Mouse (Mus musculus) limb, embryonic 14.5 days (tissue): ENCODE measurements around the gene Edn3. TPM values are rescaled to one million over a fixed set of nuclear protein-coding genes. Genes with fewer than 3 reads are reported as not detected.

Source experiments
- ATAC-seq: fragments of 200-750 bp; cut with Nextera tagmentation; 2 replicates; pipeline ENCODE4 v1.8.0; 2017; ENCODE audit warnings: low read depth, moderate number of reproducible peaks, moderate TSS enrichment; ENCODE audit not compliant: low FRiP score
- DNase-seq: peaks from one replicate; pipeline ENCODE4 v3.0.0-alpha.2; 2015; ENCODE audit warnings: low spot score
- H3K27ac ChIP-seq: fragments of 300-500 bp; sonication (generic); replicated peaks from 2 replicates; pipeline ENCODE4 v1.5.1; 2014; ENCODE audit warnings: low read depth, mild to moderate bottlenecking, low read length, moderate library complexity, mixed read lengths
- H3K27me3 ChIP-seq: fragments of 300-500 bp; sonication (generic); 2 replicates; pipeline ENCODE4 v1.6.1; 2014; ENCODE audit warnings: low read length, mixed read lengths; ENCODE audit not compliant: control insufficient read depth, insufficient read depth
- H3K36me3 ChIP-seq: fragments of 300-500 bp; sonication (generic); 2 replicates; pipeline ENCODE4 v1.6.1; 2014; ENCODE audit warnings: mild to moderate bottlenecking, low read length, moderate library complexity, mixed read lengths; ENCODE audit not compliant: control insufficient read depth, insufficient read depth
- H3K4me1 ChIP-seq: fragments of 300-500 bp; sonication (generic); 2 replicates; pipeline ENCODE4 v1.6.1; 2014; ENCODE audit warnings: antibody characterized with exemption, low read length, mixed read lengths; ENCODE audit not compliant: control insufficient read depth, insufficient read depth
- H3K4me2 ChIP-seq: fragments of 300-500 bp; sonication (generic); replicated peaks from 2 replicates; pipeline ENCODE4 v1.6.1; 2014; ENCODE audit warnings: low read depth, mild to moderate bottlenecking, low read length, moderate library complexity; ENCODE audit not compliant: severe bottlenecking
- H3K4me3 ChIP-seq: fragments of 300-500 bp; sonication (generic); replicated peaks from 2 replicates; pipeline ENCODE4 v1.5.1; 2014; ENCODE audit warnings: low read length
- H3K9ac ChIP-seq: fragments of 300-500 bp; sonication (generic); 2 replicates; pipeline ENCODE4 v1.6.1; 2014; ENCODE audit warnings: mild to moderate bottlenecking, low read depth, low read length, moderate library complexity; ENCODE audit not compliant: severe bottlenecking
- H3K9me3 ChIP-seq: fragments of 300-500 bp; sonication (generic); 2 replicates; pipeline ENCODE4 v1.6.1; 2016; ENCODE audit warnings: low read length; ENCODE audit not compliant: control insufficient read depth
- POLR2A ChIP-seq: fragments of 200-500 bp; IDR thresholded peaks from 2 replicates; pipeline ENCODE4 v1.8.0; 2012; ENCODE audit warnings: inconsistent platforms, mild to moderate bottlenecking, moderate library complexity, borderline replicate concordance; ENCODE audit not compliant: insufficient read depth, insufficient read length; ENCODE audit errors: extremely low read depth
- WGBS: fragments of 180-500 bp; shearing (Covaris S2); extraction: QIAGEN DNeasy Blood & Tissue Kit; methylation state at CpG from one replicate; pipeline ENCODE4 v1.1.7; 2014; 5-methylcytosine and 5-hydroxymethylcytosine counted together
- polyA plus RNA-seq, 2 experiments: library from polyadenylated mRNA; depleted of rRNA in 1 of 2; stranded (reverse) in 1 of 2; unstranded in 1 of 2; fragments of >200 nt; fragmentation: Nextera tagmentation in 1 of 2; extraction: Ambion mirVana in 1 of 2; gene quantifications; 2 replicates each; pipeline versions ENCODE4 v1.2.1 to v1.2.3; 2012 to 2014

Gene Edn3
- polyA plus RNA-seq, 2 experiments = 13.6 to 22.9 TPM

- Histone ChIP-seq H3K9ac (no peak overlapping the region), H3K27me3 (no peaks in the 10 kb centered on the region), H3K4me3 (no peak overlapping the region), H3K9me3 (no peaks in the 10 kb centered on the region), H3K4me1 (peaks cover 25% of the 10 kb centered on the region), H3K4me2 (no peak overlapping the region), H3K36me3 (peaks cover 9% of the 10 kb centered on the region; the same call in 1 of the 2 replicates), H3K27ac (no peak overlapping the region; the same call in 1 of the 2 replicates)
- ATAC-seq = no peak
- TF ChIP-seq POLR2A = no peak
- DNase-seq = no peak
- whole genome bisulfite sequencing = 52% methylated on average over 4 of the region's 4 CpGs
These were observed 21.6 kb downstream of the Edn3 start for GRCm38 (mm10) chr2:174782016-174782415.

- ATAC-seq (peak; percentile 65; the same call in 1 of the 2 replicates), DNase-seq (peak; percentile 32)
- Histone ChIP-seq H3K36me3 (peaks cover 9% of the 10 kb centered on the region; the same call in 1 of the 2 replicates), H3K9me3 (no peaks in the 10 kb centered on the region), H3K9ac (no peak overlapping the region), H3K27ac (0 out of 2 replicates have a peak overlapping the region, but pooled peaks have one; percentile 63), H3K4me2 (no peak overlapping the region), H3K4me1 (peaks cover 17% of the 10 kb centered on the region; the same call in 1 of the 2 replicates), H3K4me3 (no peak overlapping the region), H3K27me3 (no peaks in the 10 kb centered on the region)
- no peak for TF ChIP-seq POLR2A
- WGBS = 15% methylated on average over 5 of the region's 5 CpGs
These were observed 22.5 kb downstream of the Edn3 start for GRCm38 (mm10) chr2:174782880-174783279.

DNA sequence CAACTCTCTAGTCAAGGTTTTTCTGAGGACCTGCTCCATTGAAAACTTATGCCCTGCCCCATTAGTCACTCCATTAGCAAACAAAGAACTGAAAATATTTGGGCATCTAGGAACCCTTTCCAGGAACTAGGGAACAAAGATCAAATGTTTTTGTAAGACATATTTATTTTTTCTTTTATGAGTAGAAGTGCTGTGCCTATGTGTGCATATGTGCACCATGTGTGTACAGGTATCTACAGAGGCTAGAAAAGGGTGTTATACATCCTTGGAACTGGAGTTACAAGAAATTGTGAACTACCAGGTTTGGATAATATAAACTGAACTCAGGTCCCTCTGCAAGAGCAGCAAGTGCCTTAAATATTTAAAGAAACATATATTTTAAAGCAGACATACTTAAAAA is 28.4 kb downstream of the Edn3 start:
- H3K4me3 ChIP-seq = no peak overlapping the region
- H3K9ac ChIP-seq = no peak overlapping the region
- no peak for TF ChIP-seq POLR2A
- no peak for DNase-seq
- H3K36me3 ChIP-seq = no peaks in the 10 kb centered on the region
- no peaks in the 10 kb centered on the region for H3K9me3 ChIP-seq
- no peak overlapping the region for H3K27ac ChIP-seq
- H3K27me3 ChIP-seq = no peaks in the 10 kb centered on the region
- no peak overlapping the region for H3K4me2 ChIP-seq
- ATAC-seq = no peak
- H3K4me1 ChIP-seq = no peaks in the 10 kb centered on the region

DNA sequence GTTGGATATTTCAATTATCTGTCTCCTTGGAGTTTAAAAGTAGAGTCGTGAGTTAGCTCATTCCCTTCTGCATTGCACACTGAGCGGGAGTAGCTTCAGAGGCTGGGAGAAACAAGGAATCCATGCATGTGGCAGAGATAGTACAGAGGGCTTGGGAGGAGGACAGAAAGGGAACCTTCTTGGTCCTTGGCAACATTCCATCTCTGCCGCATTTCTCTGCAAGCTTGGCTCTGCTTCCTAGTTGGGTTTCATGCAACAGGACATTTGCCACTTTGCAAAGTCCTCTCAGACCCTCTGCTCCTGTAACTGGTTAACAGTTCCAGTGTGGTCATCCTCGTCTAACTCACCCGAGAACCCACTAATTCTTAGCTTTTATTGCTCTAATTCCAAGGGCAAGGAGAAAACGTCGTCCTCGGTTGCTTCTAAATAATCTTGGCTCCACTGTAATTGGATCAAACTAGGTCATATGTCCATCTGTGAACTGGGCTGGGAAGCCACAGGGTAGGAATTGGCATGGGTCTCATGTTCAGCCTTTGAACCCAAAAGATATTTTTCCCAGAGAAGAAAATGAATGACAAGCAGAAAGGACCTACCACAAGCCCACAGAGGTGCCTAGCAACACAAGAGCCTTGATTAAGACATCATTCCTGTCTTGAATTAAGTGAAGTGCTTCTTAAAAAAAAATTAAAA is 32.2 kb downstream of the Edn3 start:
- H3K4me3 ChIP-seq = no peak overlapping the region
- no peak overlapping the region for H3K9ac ChIP-seq
- no peak for TF ChIP-seq POLR2A
- no peaks in the 10 kb centered on the region for H3K4me1 ChIP-seq
- H3K4me2 ChIP-seq = no peak overlapping the region
- H3K36me3 ChIP-seq = no peaks in the 10 kb centered on the region
- DNase-seq (no peak), ATAC-seq (no peak)
- 73% methylated on average over 8 of the region's 8 CpGs for WGBS
- no peak overlapping the region for H3K27ac ChIP-seq
- H3K9me3 ChIP-seq = no peaks in the 10 kb centered on the region
- no peaks in the 10 kb centered on the region for H3K27me3 ChIP-seq

DNA sequence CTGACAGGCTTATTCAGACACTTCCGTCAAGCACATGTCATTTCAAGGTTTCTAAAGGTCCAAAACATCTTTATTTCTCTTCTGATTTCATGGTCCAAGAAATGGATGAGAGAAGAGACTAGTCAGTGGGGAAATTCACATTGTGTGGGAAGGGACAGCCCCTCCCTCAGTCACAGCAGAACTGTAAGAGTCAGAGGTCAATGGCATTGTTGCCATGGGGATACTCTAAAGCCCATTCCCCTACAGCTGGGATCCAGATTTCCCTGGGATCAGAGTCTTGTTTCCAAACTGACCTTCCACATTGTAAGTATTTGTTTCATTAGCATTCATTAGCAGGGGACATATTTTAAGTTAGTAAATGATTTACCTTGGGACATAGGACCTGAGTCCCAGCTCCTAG is 32.8 kb downstream of the Edn3 start:
- DNase-seq = no peak
- Histone ChIP-seq H3K4me3 (no peak overlapping the region), H3K4me1 (no peaks in the 10 kb centered on the region), H3K9me3 (no peaks in the 10 kb centered on the region), H3K27ac (no peak overlapping the region), H3K9ac (no peak overlapping the region), H3K27me3 (no peaks in the 10 kb centered on the region), H3K36me3 (no peaks in the 10 kb centered on the region), H3K4me2 (no peak overlapping the region)
- 87% methylated on average over 1 of the region's 1 CpGs for WGBS
- TF ChIP-seq POLR2A = no peak
- no peak for ATAC-seq
